Mouse (Mus musculus) forebrain, embryonic 16.5 days (tissue): ENCODE results near the gene Anp32a. TPM values are rescaled to one million over a fixed set of nuclear protein-coding genes. Genes with fewer than 3 reads are reported as not detected.

Experiments
- ATAC-seq: fragments of 200-750 bp; cut with Nextera tagmentation; 2 replicates; pipeline ENCODE4 v1.8.0; 2017; ENCODE audit warnings: mild to moderate bottlenecking, moderate library complexity
- H3K27ac ChIP-seq: fragments of 300-500 bp; sonication (generic); 2 replicates; pipeline ENCODE4 v1.5.1; 2014; ENCODE audit warnings: low read length, control low read depth
- H3K27me3 ChIP-seq: fragments of 300-500 bp; sonication (generic); replicated peaks from 2 replicates; pipeline ENCODE4 v1.6.1; 2014; ENCODE audit warnings: low read length; ENCODE audit not compliant: control insufficient read depth, insufficient read depth
- H3K36me3 ChIP-seq: fragments of 300-500 bp; sonication (generic); 2 replicates; pipeline ENCODE4 v1.6.1; 2014; ENCODE audit not compliant: control insufficient read depth, insufficient read depth
- H3K4me1 ChIP-seq: fragments of 300-500 bp; sonication (generic); replicated peaks from 2 replicates; pipeline ENCODE4 v1.6.1; 2014; ENCODE audit warnings: low read length; ENCODE audit not compliant: control insufficient read depth, insufficient read depth
- H3K4me2 ChIP-seq: fragments of 300-500 bp; sonication (generic); 2 replicates; pipeline ENCODE4 v1.6.1; 2014; ENCODE audit warnings: mild to moderate bottlenecking, low read length, control low read depth
- H3K4me3 ChIP-seq: fragments of 300-500 bp; sonication (generic); replicated peaks from 2 replicates; pipeline ENCODE4 v1.5.1; 2014; ENCODE audit warnings: mild to moderate bottlenecking, low read length, control low read depth
- H3K9ac ChIP-seq: fragments of 300-500 bp; sonication (generic); replicated peaks from 2 replicates; pipeline ENCODE4 v1.6.1; 2014; ENCODE audit warnings: low read depth, low read length, control low read depth
- H3K9me3 ChIP-seq: fragments of 300-500 bp; sonication (generic); 2 replicates; pipeline ENCODE4 v1.6.1; 2016; ENCODE audit warnings: low read length; ENCODE audit not compliant: control insufficient read depth
- WGBS: fragments of 180-500 bp; shearing (Covaris S2); extraction: QIAGEN DNeasy Blood & Tissue Kit; methylation state at CpG from one replicate; pipeline ENCODE4 v1.1.7; 2014; 5-methylcytosine and 5-hydroxymethylcytosine counted together
- polyA plus RNA-seq: library from polyadenylated mRNA; unstranded; fragments of >200 nt; fragmentation: Nextera tagmentation; extraction: Ambion mirVana; gene quantifications from 2 replicates; pipeline ENCODE4 v1.2.1, GENCODE M21; 2015

The Anp32a gene
- 166 and 186 TPM in 2 replicates for polyA plus RNA-seq

- peak; percentile 93 for ATAC-seq
These were observed at the start of gene Anp32a for GRCm38 (mm10) chr9:62341123-62341486. Anp32a (plus strand) TSS chr9:62341293.

GRCm38 (mm10) chr9:62295006-62295698 is 45.9 kb upstream of the Anp32a start:
- Histone ChIP-seq H3K4me3 (no peak overlapping the region), H3K27me3 (no peaks in the 10 kb centered on the region), H3K4me1 (no peaks in the 10 kb centered on the region), H3K27ac (no peak overlapping the region), H3K4me2 (no peak overlapping the region), H3K9ac (no peak overlapping the region), H3K9me3 (no peaks in the 10 kb centered on the region), H3K36me3 (no peaks in the 10 kb centered on the region)
- 31% methylated on average over 7 of the region's 7 CpGs for WGBS
- ATAC-seq, result no peak

More at GRCm38 (mm10) chr9:62341123-62341486, at the start of gene Anp32a:
- Histone ChIP-seq H3K27ac (peak within 1 kb of the TSS; percentile 95), H3K9ac (peak within 1 kb of the TSS; percentile 82), H3K4me1 (peaks cover 25% of the 10 kb centered on the region), H3K4me3 (peak within 1 kb of the TSS; percentile 95), H3K36me3 (no peaks in the 10 kb centered on the region), H3K4me2 (peak within 1 kb of the TSS; percentile 72), H3K27me3 (no peaks in the 10 kb centered on the region), H3K9me3 (no peaks in the 10 kb centered on the region)
- 0% methylated on average over 34 of the region's 34 CpGs for WGBS

- WGBS, result 17% methylated on average over 1 of the region's 1 CpGs
- H3K9me3 ChIP-seq, result no peaks in the 10 kb centered on the region
- no peak overlapping the region for H3K4me2 ChIP-seq
- ATAC-seq, result no peak
- H3K9ac ChIP-seq, result no peak overlapping the region
- no peaks in the 10 kb centered on the region for H3K36me3 ChIP-seq
- no peaks in the 10 kb centered on the region for H3K27me3 ChIP-seq
- no peak overlapping the region for H3K4me3 ChIP-seq
- no peaks in the 10 kb centered on the region for H3K4me1 ChIP-seq
- no peak overlapping the region for H3K27ac ChIP-seq
These were observed 44.2 kb upstream of the Anp32a start for GRCm38 (mm10) chr9:62296891-62297290.

GRCm38 (mm10) chr9:62315556-62315955 is 25.5 kb upstream of the Anp32a start:
- no peak for ATAC-seq
- Histone ChIP-seq H3K27me3 (no peaks in the 10 kb centered on the region), H3K4me2 (no peak overlapping the region), H3K4me1 (no peaks in the 10 kb centered on the region), H3K9ac (no peak overlapping the region), H3K4me3 (no peak overlapping the region), H3K27ac (no peak overlapping the region), H3K9me3 (no peaks in the 10 kb centered on the region), H3K36me3 (no peaks in the 10 kb centered on the region)
- WGBS, result 90% methylated on average over 6 of the region's 6 CpGs

GRCm38 (mm10) chr9:62318729-62319128 is 22.4 kb upstream of the Anp32a start:
- Histone ChIP-seq H3K9me3 (no peaks in the 10 kb centered on the region), H3K27me3 (no peaks in the 10 kb centered on the region), H3K4me1 (no peaks in the 10 kb centered on the region), H3K4me3 (no peak overlapping the region), H3K9ac (no peak overlapping the region), H3K27ac (no peak overlapping the region), H3K4me2 (no peak overlapping the region), H3K36me3 (no peaks in the 10 kb centered on the region)
- ATAC-seq, result no peak
- WGBS, result 91% methylated on average over 4 of the region's 4 CpGs

- no peak overlapping the region for H3K4me3 ChIP-seq
- no peak overlapping the region for H3K4me2 ChIP-seq
- no peak for ATAC-seq
- WGBS, result 71% methylated on average over 1 of the region's 1 CpGs
- H3K36me3 ChIP-seq, result no peaks in the 10 kb centered on the region
- H3K27me3 ChIP-seq, result no peaks in the 10 kb centered on the region
- H3K27ac ChIP-seq, result no peak overlapping the region
- no peaks in the 10 kb centered on the region for H3K4me1 ChIP-seq
- no peak overlapping the region for H3K9ac ChIP-seq
- no peaks in the 10 kb centered on the region for H3K9me3 ChIP-seq
These were observed 17.3 kb upstream of the Anp32a start for GRCm38 (mm10) chr9:62323816-62324215.

- no peak overlapping the region for H3K4me2 ChIP-seq
- H3K4me3 ChIP-seq, result no peak overlapping the region
- H3K27ac ChIP-seq, result no peak overlapping the region
- 78% methylated on average over 3 of the region's 3 CpGs for whole genome bisulfite sequencing
- no peaks in the 10 kb centered on the region for H3K36me3 ChIP-seq
- H3K27me3 ChIP-seq, result no peaks in the 10 kb centered on the region
- H3K4me1 ChIP-seq, result no peaks in the 10 kb centered on the region
- no peak for ATAC-seq
- no peaks in the 10 kb centered on the region for H3K9me3 ChIP-seq
- no peak overlapping the region for H3K9ac ChIP-seq
These were observed 15.1 kb upstream of the Anp32a start for GRCm38 (mm10) chr9:62325965-62326364.

- peaks cover 8% of the 10 kb centered on the region for H3K4me1 ChIP-seq
- 76% methylated on average over 9 of the region's 9 CpGs for WGBS
These were observed 6.7 kb upstream of the Anp32a start for GRCm38 (mm10) chr9:62334298-62334825.

GRCm38 (mm10) chr9:62335396-62335795 is 5.7 kb upstream of the Anp32a start:
- 71% methylated on average over 12 of the region's 12 CpGs for WGBS

More at GRCm38 (mm10) chr9:62334298-62334825, 6.7 kb upstream of the Anp32a start:
- Histone ChIP-seq H3K9me3 (peaks cover 3% of the 10 kb centered on the region; the same call in 1 of the 2 replicates), H3K9ac (no peak overlapping the region), H3K27ac (no peak overlapping the region), H3K4me3 (no peak overlapping the region), H3K27me3 (no peaks in the 10 kb centered on the region), H3K36me3 (no peaks in the 10 kb centered on the region), H3K4me2 (no peak overlapping the region)
- no peak for ATAC-seq

More at GRCm38 (mm10) chr9:62335396-62335795, 5.7 kb upstream of the Anp32a start:
- peaks cover 11% of the 10 kb centered on the region for H3K4me1 ChIP-seq
- H3K27ac ChIP-seq, result no peak overlapping the region
- peaks cover 3% of the 10 kb centered on the region; the same call in 1 of the 2 replicates for H3K9me3 ChIP-seq
- H3K4me3 ChIP-seq, result no peak overlapping the region
- H3K9ac ChIP-seq, result no peak overlapping the region
- no peaks in the 10 kb centered on the region for H3K27me3 ChIP-seq
- H3K4me2 ChIP-seq, result no peak overlapping the region
- ATAC-seq, result no peak
- H3K36me3 ChIP-seq, result no peaks in the 10 kb centered on the region
